Mouse (Mus musculus): ENCODE results near the gene Git1. TPM values are rescaled to one million over a fixed set of nuclear protein-coding genes. Genes with fewer than 3 reads are reported as not detected.

Gene Git1
- 35.2 TPM for polyA plus RNA-seq (2017; shearing (Covaris generic))

GRCm38 (mm10) chr11:77493512-77494343, at the start of gene Git1:
Gene Git1 (plus strand): TSS chr11:77493562.

GRCm38 (mm10) chr11:77462283-77463100, 30.9 kb upstream of the Git1 start, which contains the start of gene Coro6:
Gene Coro6 (plus strand): TSS chr11:77462411.

GRCm38 (mm10) chr11:77489591-77490235, 3.6 kb upstream of the Git1 start, which contains the start of gene Ankrd13b:
Gene Ankrd13b (minus strand): TSS chr11:77489678.

GRCm38 (mm10) chr11:77514832-77515636, 21.7 kb downstream of the Git1 start, which contains the start of gene Abhd15:
Gene Abhd15 (plus strand): TSS chr11:77515121.

GRCm38 (mm10) chr11:77515637-77516552, 22.5 kb downstream of the Git1 start, which contains the start of gene Trp53i13:
Gene Trp53i13 (minus strand): TSS chr11:77515980.

GRCm38 (mm10) chr11:77519043-77519442, 25.7 kb downstream of the Git1 start, which contains the start of gene Gm10392:
Gene Gm10392 (minus strand): TSS chr11:77519198.

Other genes starting within 250 kb of the Git1 start
- gene Coro6, start 31.2 kb upstream of the Git1 start, polyA plus RNA-seq (2017; shearing (Covaris generic)), result not detected
- gene Ankrd13b, start 3.9 kb upstream of the Git1 start, polyA plus RNA-seq (2017; shearing (Covaris generic)), result 3.4 TPM
- gene Abhd15, start 21.6 kb downstream of the Git1 start, polyA plus RNA-seq (2017; shearing (Covaris generic)), result 3.3 TPM
- 22.4 TPM for gene Trp53i13, start 22.4 kb downstream of the Git1 start, polyA plus RNA-seq (2017; shearing (Covaris generic))
- gene Gm10392, start 25.6 kb downstream of the Git1 start, polyA plus RNA-seq (2017; shearing (Covaris generic)), result 0.60 TPM
- 10.0 TPM for gene Taok1, start 114.3 kb downstream of the Git1 start, polyA plus RNA-seq (2017; shearing (Covaris generic))
- gene Nufip2, start 192.6 kb downstream of the Git1 start, polyA plus RNA-seq (2017; shearing (Covaris generic)), result 109 TPM
- gene Cryba1, start 231.7 kb downstream of the Git1 start, polyA plus RNA-seq (2017; shearing (Covaris generic)), result not detected

Measured in naive thymus-derived CD4-positive, alpha-beta T cell, adult 5 months (primary cell).